Mouse (Mus musculus) thymus, adult 2 months (tissue): ENCODE data around the gene Lrp6.

Source experiments
- CTCF ChIP-seq: fragments of 200-500 bp; IDR thresholded peaks from 2 replicates; pipeline ENCODE4 v1.5.1; 2012; ENCODE audit warnings: mild to moderate bottlenecking, control low read depth, low read length, moderate library complexity, borderline replicate concordance; ENCODE audit not compliant: control insufficient read depth, poor library complexity, insufficient read depth; ENCODE audit errors: extremely low read depth
- POLR2A ChIP-seq: fragments of 200-500 bp; IDR thresholded peaks from 2 replicates; pipeline ENCODE4 v1.6.1; 2012; ENCODE audit warnings: mild to moderate bottlenecking, low read length, control low read depth, moderate library complexity; ENCODE audit not compliant: control insufficient read depth, poor library complexity, insufficient read depth; ENCODE audit errors: extremely low read depth

DNA sequence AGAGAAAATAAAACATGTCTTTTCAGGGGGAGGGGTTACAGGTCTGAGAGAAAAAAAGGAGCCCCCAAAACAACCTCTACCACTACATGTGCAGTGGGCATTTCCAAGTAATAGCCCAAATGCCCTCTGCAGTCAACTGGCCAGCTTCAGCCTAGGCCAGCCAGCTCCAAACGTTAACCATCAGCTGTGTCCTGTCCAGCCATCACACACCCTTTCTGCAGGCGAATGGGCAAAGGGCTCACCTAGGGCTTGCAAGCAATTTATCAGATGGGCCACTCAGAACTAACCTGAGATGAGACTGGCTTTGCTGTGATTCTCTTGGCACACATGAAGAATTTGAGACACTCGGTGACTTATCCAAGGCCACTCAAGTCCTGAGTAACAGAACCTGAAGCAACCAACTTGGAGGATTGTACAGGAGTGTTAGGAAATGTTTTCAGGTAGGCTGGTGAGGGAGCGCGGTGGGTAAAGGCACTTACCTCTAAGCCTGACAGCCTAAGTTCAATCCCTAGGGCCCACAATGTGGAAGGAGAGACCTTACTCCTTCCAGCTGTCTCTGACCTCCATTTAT lies 1.3 kb upstream of the Lrp6 start:
- TF ChIP-seq CTCF, result no peak
- TF ChIP-seq POLR2A, result no peak
